Comparison of ENCODE assay signal across 8 mouse cellular contexts in genomic region chr3:89093175-89093574, GRCm38 (mm10). TPM values are rescaled to one million over a fixed set of nuclear protein-coding genes. Genes with fewer than 3 reads are reported as not detected.
DNase-seq lines count a peak whose midpoint lies in the region; ATAC-seq and TF ChIP-seq lines count a peak whose summit lies in the region.

TSS of gene Rusc1 (minus strand) at chr3:89093311.

- H3K27me3 ChIP-seq in hindbrain, embryonic 15.5 days: no peaks in the 10 kb centered on the region

- peak within 1 kb of the TSS; percentile 87 for H3K9ac ChIP-seq in hindbrain, embryonic 15.5 days

- H3K9me3 ChIP-seq in hindbrain, embryonic 15.5 days: no peaks in the 10 kb centered on the region

- 1% methylated on average over 18 of the region's 18 CpGs for WGBS in hindbrain, embryonic 15.5 days

- TF ChIP-seq CTCF in gastrocnemius, adult 2 months (IDR thresholded peaks at IDR 0.05): no peak

- peaks cover 42% of the 10 kb centered on the region for H3K36me3 ChIP-seq in hindbrain, embryonic 15.5 days

- peak within 1 kb of the TSS; percentile 63 for H3K27ac ChIP-seq in gastrocnemius, adult 2 months
- H3K27ac ChIP-seq in hindbrain, embryonic 15.5 days (replicated peaks): peak within 1 kb of the TSS; percentile 81

- DNase-seq in WW6 (ENCODE audit: low read depth, low spot score): peak; percentile 65
- peak; percentile 94 to 96 for DNase-seq in cerebellum, postnatal 36 days
- peak; percentile 89 for DNase-seq in gastrocnemius, adult 2 months
- DNase-seq in left cerebral cortex, adult 18-20 months (ENCODE audit: low spot score in 2 of 2): peak; percentile 93 to 95
- DNase-seq in lung, postnatal 36 days: peak; percentile 93
- DNase-seq in retina, postnatal 7 days (ENCODE audit: low read depth, low spot score): peak; percentile 43
- DNase-seq in thymus, postnatal 4 days: peak; percentile 79

- ATAC-seq in hindbrain, embryonic 15.5 days (ENCODE audit: low FRiP score, low read depth): peak; percentile 89

- peak within 1 kb of the TSS; percentile 62 for H3K4me3 ChIP-seq in gastrocnemius, adult 2 months
- H3K4me3 ChIP-seq in hindbrain, embryonic 15.5 days: peak within 1 kb of the TSS; percentile 88

- peaks cover 44% of the 10 kb centered on the region for H3K4me1 ChIP-seq in hindbrain, embryonic 15.5 days (replicated peaks)

- intact Hi-C loops in gastrocnemius, adult 2 months (cut with DNase I): no loop called here

- peak within 1 kb of the TSS; percentile 76 for H3K4me2 ChIP-seq in hindbrain, embryonic 15.5 days

RNA-seq across cellular contexts. Expression of gene Rusc1, which starts in this region (rescaled TPM):
- total RNA-seq in gastrocnemius, adult 2 months (2021): 10 to 100 TPM; 16.8 to 20.5 TPM
- 111 and 120 TPM in 2 replicates for polyA plus RNA-seq in hindbrain, embryonic 15.5 days (2015; fragmentation: Nextera tagmentation; extraction: Ambion mirVana)
- 100 to 1,000 TPM; 186 to 198 TPM for total RNA-seq in left cerebral cortex, adult 18-20 months (2021)

Comparison
In these comparisons a context has a peak if more than half of its experiments do, and no peak if none do; other contexts are left out.
1. Peak in every context shown above with its lines: DNase-seq, ATAC-seq, H3K4me3 ChIP-seq and H3K27ac ChIP-seq.
2. RNA of gene Rusc1 (total RNA-seq): 186 to 198 TPM in left cerebral cortex, adult 18-20 months; 16.8 to 20.5 TPM in gastrocnemius, adult 2 months; every median in the first group is over 4 times any median in the second.
3. DNase-seq: peak in every context shown above with its lines; median percentile 95 in cerebellum, postnatal 36 days; 94 in left cerebral cortex, adult 18-20 months; 93 in lung, postnatal 36 days; 89 in gastrocnemius, adult 2 months; 79 in thymus, postnatal 4 days; 65 in WW6; 43 in retina, postnatal 7 days.